Mouse (Mus musculus) lung, postnatal 0 days (tissue): ENCODE measurements around the gene Ifit2.
A peak's percentile ranks its signal among the peaks of the same experiment; 100 is the strongest.

ENCODE experiments used
- CTCF ChIP-seq: IDR thresholded peaks from 2 replicates; pipeline ENCODE4 v1.5.1; 2016; ENCODE audit warnings: antibody characterized with exemption, mild to moderate bottlenecking
- EP300 ChIP-seq: IDR thresholded peaks from 2 replicates; pipeline ENCODE4 v1.6.1; 2016; ENCODE audit warnings: antibody characterized with exemption, mild to moderate bottlenecking, control low read depth

- TF ChIP-seq CTCF (peak; percentile 86), EP300 (0 out of 2 replicates have a peak, but pooled peaks have one; percentile 13)
Observed at GRCm38 (mm10) chr19:34500763-34501162, 49.7 kb upstream of the Ifit2 start.
